Mouse (Mus musculus) E14TG2a.4 (cell line): Measurements from ENCODE around the gene Cux2.

Experiments used
- CTCF ChIP-seq: conservative IDR thresholded peaks from 2 replicates; pipeline ENCODE4 v1.5.1; 2014; ENCODE audit warnings: low read length
- POU5F1 ChIP-seq: IDR thresholded peaks from 2 replicates; pipeline ENCODE4 v1.6.1; 2014; ENCODE audit warnings: low read length, borderline replicate concordance

- TF ChIP-seq CTCF (no peak), POU5F1 (no peak)
Observed at GRCm38 (mm10) chr5:121955806-121956205, 94.1 kb downstream of the Cux2 start.
